Mouse (Mus musculus) myocyte (in vitro differentiated cells): Measurements from ENCODE around the gene Bmpr1a.
"Not testable (repeated sequence)": the region's sequence is repeated elsewhere in the genome, so short reads cannot be mapped to it uniquely, and the experiment has no call there.

ENCODE experiments used
- CEBPB ChIP-seq: IDR thresholded peaks from 2 replicates; pipeline ENCODE4 v1.6.1; 2011; ENCODE audit warnings: mild to moderate bottlenecking, moderate library complexity; ENCODE audit not compliant: poor library complexity, insufficient read depth, severe bottlenecking
- E2F4 ChIP-seq: IDR thresholded peaks from one replicate; pipeline ENCODE4 v1.6.1; 2011; ENCODE audit warnings: mild to moderate bottlenecking, control low read depth, moderate library complexity; ENCODE audit not compliant: insufficient read depth
- MAX ChIP-seq: IDR thresholded peaks from one replicate; pipeline ENCODE4 v1.6.1; 2011; ENCODE audit warnings: low read depth, mild to moderate bottlenecking, control low read depth
- MYOD1 ChIP-seq, 3 experiments: IDR thresholded peaks; one replicate each; pipeline ENCODE4 v1.6.1; 2011; ENCODE audit warnings: control low read depth in 2 of 3, low read depth in 2 of 3, mild to moderate bottlenecking in 2 of 3, moderate library complexity in 1 of 3; ENCODE audit not compliant: insufficient read length in 2 of 3, control insufficient read depth in 1 of 3
- MYOG ChIP-seq, 3 experiments: IDR thresholded peaks; one replicate each; pipeline ENCODE4 v1.6.1; 2011; ENCODE audit warnings: control low read depth in 2 of 3, low read depth in 2 of 3, mild to moderate bottlenecking in 2 of 3; ENCODE audit not compliant: insufficient read length in 2 of 3, control insufficient read depth in 1 of 3, insufficient read depth in 1 of 3
- POLR2A ChIP-seq: IDR thresholded peaks from one replicate; pipeline ENCODE4 v1.6.1; 2011; ENCODE audit warnings: low read depth, mild to moderate bottlenecking, control low read depth, moderate library complexity; ENCODE audit not compliant: insufficient read length
- POLR2AphosphoS2 ChIP-seq: IDR thresholded peaks from one replicate; pipeline ENCODE4 v1.6.1; 2011; ENCODE audit warnings: low read depth, control low read depth; ENCODE audit not compliant: insufficient read length
- TCF12 ChIP-seq: IDR thresholded peaks from one replicate; pipeline ENCODE4 v1.6.1; 2011; ENCODE audit warnings: mild to moderate bottlenecking, control low read depth; ENCODE audit not compliant: poor library complexity, insufficient read depth, severe bottlenecking
- TCF3 ChIP-seq: IDR thresholded peaks from one replicate; pipeline ENCODE4 v1.6.1; 2011; ENCODE audit warnings: low read depth, control low read depth; ENCODE audit not compliant: insufficient read length
- USF1 ChIP-seq: IDR thresholded peaks from one replicate; pipeline ENCODE4 v1.6.1; 2011; ENCODE audit warnings: low read depth, mild to moderate bottlenecking, control low read depth, moderate library complexity

- TF ChIP-seq POLR2A; MAX; POLR2AphosphoS2; USF1; MYOG (IDR thresholded peaks at IDR 0.05; ENCODE audit: control insufficient read depth in 1 of 3, insufficient read depth in 1 of 3, insufficient read length in 2 of 3, low read depth in 2 of 3); CEBPB; TCF12; MYOD1 (IDR thresholded peaks at IDR 0.05; ENCODE audit: control insufficient read depth in 1 of 3, insufficient read length in 2 of 3, low read depth in 2 of 3); E2F4; TCF3: not testable (repeated sequence)
These were observed 138.6 kb downstream of the Bmpr1a start for GRCm38 (mm10) chr14:34364254-34365146.
